Mouse (Mus musculus) hindbrain, embryonic 11.5 days (tissue): ENCODE results near the gene Prkch. TPM values are rescaled to one million over a fixed set of nuclear protein-coding genes. Genes with fewer than 3 reads are reported as not detected.

Experiments
- ATAC-seq: fragments of 200-750 bp; cut with Nextera tagmentation; 2 replicates; pipeline ENCODE4 v1.8.0; 2017; ENCODE audit warnings: mild to moderate bottlenecking, moderate TSS enrichment, moderate library complexity; ENCODE audit not compliant: low FRiP score
- DNase-seq: peaks from one replicate; pipeline ENCODE4 v3.0.0-alpha.2; 2015; ENCODE audit warnings: low spot score
- H3K27ac ChIP-seq: fragments of 300-500 bp; sonication (generic); 2 replicates; pipeline ENCODE4 v1.5.1; 2014; ENCODE audit warnings: mild to moderate bottlenecking, low read depth, low read length
- H3K27me3 ChIP-seq: fragments of 300-500 bp; sonication (generic); 2 replicates; pipeline ENCODE4 v1.6.1; 2014; ENCODE audit warnings: mild to moderate bottlenecking, low read length, moderate library complexity, mixed read lengths; ENCODE audit not compliant: control insufficient read depth, insufficient read depth
- H3K36me3 ChIP-seq: fragments of 300-500 bp; sonication (generic); 2 replicates; pipeline ENCODE4 v1.6.1; 2014; ENCODE audit warnings: mild to moderate bottlenecking, low read length, moderate library complexity, mixed read lengths; ENCODE audit not compliant: control insufficient read depth, insufficient read depth
- H3K4me1 ChIP-seq: fragments of 300-500 bp; sonication (generic); replicated peaks from 2 replicates; pipeline ENCODE4 v1.6.1; 2014; ENCODE audit warnings: low read length, mixed read lengths; ENCODE audit not compliant: control insufficient read depth, insufficient read depth
- H3K4me2 ChIP-seq: fragments of 300-500 bp; sonication (generic); replicated peaks from 2 replicates; pipeline ENCODE4 v1.6.1; 2014; ENCODE audit warnings: mild to moderate bottlenecking, low read depth, low read length
- H3K4me3 ChIP-seq: fragments of 300-500 bp; sonication (generic); 2 replicates; pipeline ENCODE4 v1.5.1; 2014; ENCODE audit warnings: low read depth, low read length
- H3K9ac ChIP-seq: fragments of 300-500 bp; sonication (generic); 2 replicates; pipeline ENCODE4 v1.6.1; 2014; ENCODE audit warnings: low read depth, low read length
- H3K9me3 ChIP-seq: fragments of 300-500 bp; sonication (generic); 2 replicates; pipeline ENCODE4 v1.6.1; 2016; ENCODE audit warnings: low read length; ENCODE audit not compliant: control insufficient read depth
- WGBS: fragments of 180-500 bp; shearing (Covaris S2); extraction: QIAGEN DNeasy Blood & Tissue Kit; methylation state at CpG from one replicate; pipeline ENCODE4 v1.1.7; 2014; 5-methylcytosine and 5-hydroxymethylcytosine counted together
- polyA plus RNA-seq: library from polyadenylated mRNA; unstranded; fragments of >200 nt; fragmentation: Nextera tagmentation; extraction: Ambion mirVana; gene quantifications from 2 replicates; pipeline ENCODE4 v1.2.1, GENCODE M21; 2014

Gene Prkch
- polyA plus RNA-seq, 1 experiment from 2014 or later: 10.5 TPM

DNA sequence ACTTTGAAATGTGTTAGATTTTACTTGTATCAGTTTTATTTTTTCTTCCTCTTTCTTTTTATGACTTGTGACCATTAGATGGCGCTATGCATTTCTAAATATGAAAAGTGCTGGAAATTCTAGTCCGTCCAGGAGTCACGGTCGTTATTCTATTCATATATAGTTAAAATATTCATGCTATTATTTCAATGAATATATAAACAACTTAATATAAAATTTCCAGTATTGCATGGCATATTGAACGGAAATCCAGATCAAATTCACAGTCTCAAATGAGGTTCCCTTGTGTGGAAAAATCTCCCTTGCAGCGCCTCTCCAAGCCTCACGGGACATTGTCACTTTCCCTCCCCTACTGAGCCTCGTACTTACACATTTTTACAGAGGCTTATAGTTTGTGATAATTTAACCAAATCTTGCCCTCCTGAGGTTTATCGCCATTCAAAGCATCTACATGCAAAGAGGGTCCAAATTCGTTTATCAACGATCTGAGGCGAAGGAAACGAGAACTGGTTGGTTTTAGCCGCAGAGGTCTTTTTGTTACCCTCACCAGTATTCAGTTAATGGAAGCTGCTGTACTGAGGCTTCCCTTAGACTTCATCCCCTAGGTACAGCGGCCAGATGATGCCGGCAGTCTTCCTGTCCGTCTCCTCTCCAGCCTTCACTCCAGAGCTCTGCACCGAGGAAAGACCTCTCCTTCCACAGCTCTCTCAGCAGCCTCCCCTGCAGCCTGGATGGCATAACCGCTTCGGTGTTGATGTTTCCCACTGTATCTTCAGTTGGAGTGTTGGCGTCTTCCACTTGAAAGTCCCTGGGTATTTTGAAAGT is 19.6 kb upstream of the Prkch start:
- H3K9ac ChIP-seq: peak overlapping the region; percentile 35; the same call in 1 of the 2 replicates
- peak; percentile 70 for DNase-seq
- no peaks in the 10 kb centered on the region for H3K27me3 ChIP-seq
- no peaks in the 10 kb centered on the region for H3K9me3 ChIP-seq
- 18% methylated on average over 21 of the region's 21 CpGs for WGBS
- H3K4me3 ChIP-seq: peak overlapping the region; percentile 23
- no peaks in the 10 kb centered on the region; the same call in 1 of the 2 replicates for H3K4me1 ChIP-seq
- no peaks in the 10 kb centered on the region for H3K36me3 ChIP-seq
- ATAC-seq: no peak
- peak overlapping the region; percentile 33 for H3K4me2 ChIP-seq
- H3K27ac ChIP-seq: no peak overlapping the region

DNA sequence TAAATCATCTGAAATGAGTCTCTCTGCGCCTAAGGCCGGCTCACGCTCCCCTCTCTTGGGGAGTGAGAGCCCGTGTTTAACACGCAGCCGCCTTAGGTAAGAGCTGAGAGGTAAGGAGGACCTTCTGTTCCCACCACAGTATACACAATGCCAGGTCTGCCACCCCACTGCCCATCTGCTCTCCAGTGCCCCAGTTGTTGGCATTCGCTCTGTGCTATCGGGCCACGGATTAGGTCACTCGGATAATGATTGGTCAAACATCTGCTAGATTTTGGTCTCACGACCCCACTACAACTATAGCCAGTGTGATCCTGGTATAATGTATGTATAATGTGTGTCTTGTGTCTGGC is 19.0 kb upstream of the Prkch start:
- Histone ChIP-seq H3K4me1 (no peaks in the 10 kb centered on the region; the same call in 1 of the 2 replicates), H3K4me3 (peak overlapping the region; percentile 23; the same call in 1 of the 2 replicates), H3K36me3 (no peaks in the 10 kb centered on the region), H3K9ac (peak overlapping the region; percentile 35; the same call in 1 of the 2 replicates), H3K4me2 (peak overlapping the region; percentile 33), H3K27ac (no peak overlapping the region), H3K27me3 (no peaks in the 10 kb centered on the region), H3K9me3 (no peaks in the 10 kb centered on the region)
- WGBS: 66% methylated on average over 11 of the region's 11 CpGs
- DNase-seq (no peak), ATAC-seq (no peak)

DNA sequence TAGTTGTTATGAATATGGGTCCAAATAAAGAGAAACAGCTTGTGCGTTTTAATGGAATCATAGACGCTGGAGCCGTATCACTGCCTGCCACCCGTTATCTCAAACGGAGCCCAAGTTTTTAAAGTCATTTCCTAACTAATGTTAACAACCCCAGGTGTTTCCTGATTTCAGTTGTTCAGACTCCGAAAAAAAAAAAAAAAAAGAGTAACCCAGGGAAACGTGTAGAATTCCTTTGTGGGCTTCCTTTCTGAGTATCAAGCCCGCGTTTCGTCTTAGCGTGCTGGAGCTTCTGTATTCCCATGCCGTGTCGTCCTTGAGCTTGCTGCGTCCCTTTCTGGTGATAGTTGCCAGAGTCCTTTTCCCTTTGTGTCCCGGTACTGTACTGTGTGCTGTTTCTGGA is 10.0 kb upstream of the Prkch start:
- no peak for DNase-seq
- Histone ChIP-seq H3K4me1 (no peaks in the 10 kb centered on the region), H3K27ac (no peak overlapping the region), H3K4me3 (no peak overlapping the region), H3K27me3 (no peaks in the 10 kb centered on the region), H3K9ac (no peak overlapping the region), H3K9me3 (no peaks in the 10 kb centered on the region), H3K36me3 (no peaks in the 10 kb centered on the region), H3K4me2 (no peak overlapping the region)
- 78% methylated on average over 15 of the region's 15 CpGs for WGBS
- no peak for ATAC-seq

DNA sequence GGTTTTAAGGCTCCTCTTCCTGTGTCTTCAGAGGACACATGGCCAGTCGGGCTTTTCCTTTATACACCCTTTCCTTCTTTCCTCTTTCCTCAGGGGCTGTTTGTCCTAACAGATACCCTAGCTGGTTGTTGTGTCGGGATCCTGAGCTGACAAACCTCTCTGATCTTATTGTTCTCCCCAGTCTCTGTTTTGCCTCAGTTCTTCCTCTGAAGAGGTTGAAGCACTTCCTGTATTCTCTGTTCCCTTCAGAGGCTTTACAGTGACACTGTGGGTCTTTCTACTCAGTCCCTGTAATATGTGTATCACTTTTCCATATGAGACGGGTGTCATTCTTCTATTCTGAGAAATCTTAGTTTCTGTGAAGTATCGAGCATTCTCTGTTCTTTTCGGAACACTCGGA is 6.5 kb upstream of the Prkch start:
- Histone ChIP-seq H3K36me3 (no peaks in the 10 kb centered on the region), H3K9ac (no peak overlapping the region), H3K9me3 (no peaks in the 10 kb centered on the region), H3K27me3 (no peaks in the 10 kb centered on the region), H3K4me2 (no peak overlapping the region), H3K4me1 (no peaks in the 10 kb centered on the region), H3K27ac (no peak overlapping the region), H3K4me3 (no peak overlapping the region)
- WGBS: 74% methylated on average over 6 of the region's 6 CpGs
- ATAC-seq (no peak), DNase-seq (no peak)

DNA sequence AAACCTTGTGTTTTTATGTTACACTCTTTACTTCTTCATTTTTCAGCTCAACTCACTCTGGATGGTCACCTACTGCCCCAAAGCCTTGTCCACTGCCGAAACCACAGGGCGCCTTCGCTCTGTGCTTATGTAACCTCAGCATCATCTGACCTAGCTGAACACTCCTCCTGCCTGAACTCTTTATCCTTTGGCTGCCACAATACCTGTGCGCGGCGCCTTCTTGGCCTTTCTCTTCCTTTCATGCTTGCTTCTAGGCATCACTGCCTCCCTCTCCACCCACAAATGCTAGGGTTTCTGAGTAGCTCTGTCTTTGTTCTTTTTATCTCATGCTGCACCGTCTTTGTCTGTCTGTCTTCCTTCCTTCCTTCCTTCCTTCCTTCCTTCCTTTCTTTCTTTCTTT is 3.8 kb upstream of the Prkch start:
- H3K4me1 ChIP-seq: no peaks in the 10 kb centered on the region; the same call in 1 of the 2 replicates
- no peak for ATAC-seq
- whole genome bisulfite sequencing: 81% methylated on average over 7 of the region's 7 CpGs

DNA sequence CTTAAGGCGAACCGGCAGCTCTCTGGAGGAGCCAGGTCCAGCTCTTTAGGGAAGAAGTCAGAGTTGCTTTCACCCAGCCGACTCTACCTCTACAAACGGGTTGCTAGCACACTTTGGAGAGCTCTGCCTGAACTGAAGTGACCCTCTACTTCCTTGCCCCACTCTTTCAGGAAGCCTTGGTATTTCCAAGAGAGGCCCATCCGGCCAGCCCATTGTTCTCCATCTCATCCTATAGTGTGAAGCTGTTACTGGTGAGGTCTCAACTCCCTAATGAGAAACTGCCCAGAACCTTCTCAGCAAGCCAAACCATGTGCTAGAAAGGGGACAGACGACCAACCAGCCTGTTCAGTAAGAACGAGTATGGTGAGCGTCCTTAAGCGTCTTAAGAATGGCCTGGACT is 1.3 kb upstream of the Prkch start:
- Histone ChIP-seq H3K9ac (no peak overlapping the region), H3K4me1 (no peaks in the 10 kb centered on the region; the same call in 1 of the 2 replicates), H3K27me3 (peaks cover 23% of the 10 kb centered on the region), H3K36me3 (no peaks in the 10 kb centered on the region), H3K4me2 (no peak overlapping the region), H3K9me3 (no peaks in the 10 kb centered on the region), H3K27ac (no peak overlapping the region), H3K4me3 (no peak overlapping the region)
- DNase-seq (peak; percentile 14), ATAC-seq (no peak)
- 74% methylated on average over 9 of the region's 9 CpGs for WGBS

More for the DNA sequence above, 3.8 kb upstream of the Prkch start:
- no peaks in the 10 kb centered on the region for H3K36me3 ChIP-seq
- no peak overlapping the region for H3K9ac ChIP-seq
- H3K27ac ChIP-seq: no peak overlapping the region
- DNase-seq: no peak
- H3K9me3 ChIP-seq: no peaks in the 10 kb centered on the region
- no peak overlapping the region for H3K4me2 ChIP-seq
- no peak overlapping the region for H3K4me3 ChIP-seq
- peaks cover 13% of the 10 kb centered on the region for H3K27me3 ChIP-seq

DNA sequence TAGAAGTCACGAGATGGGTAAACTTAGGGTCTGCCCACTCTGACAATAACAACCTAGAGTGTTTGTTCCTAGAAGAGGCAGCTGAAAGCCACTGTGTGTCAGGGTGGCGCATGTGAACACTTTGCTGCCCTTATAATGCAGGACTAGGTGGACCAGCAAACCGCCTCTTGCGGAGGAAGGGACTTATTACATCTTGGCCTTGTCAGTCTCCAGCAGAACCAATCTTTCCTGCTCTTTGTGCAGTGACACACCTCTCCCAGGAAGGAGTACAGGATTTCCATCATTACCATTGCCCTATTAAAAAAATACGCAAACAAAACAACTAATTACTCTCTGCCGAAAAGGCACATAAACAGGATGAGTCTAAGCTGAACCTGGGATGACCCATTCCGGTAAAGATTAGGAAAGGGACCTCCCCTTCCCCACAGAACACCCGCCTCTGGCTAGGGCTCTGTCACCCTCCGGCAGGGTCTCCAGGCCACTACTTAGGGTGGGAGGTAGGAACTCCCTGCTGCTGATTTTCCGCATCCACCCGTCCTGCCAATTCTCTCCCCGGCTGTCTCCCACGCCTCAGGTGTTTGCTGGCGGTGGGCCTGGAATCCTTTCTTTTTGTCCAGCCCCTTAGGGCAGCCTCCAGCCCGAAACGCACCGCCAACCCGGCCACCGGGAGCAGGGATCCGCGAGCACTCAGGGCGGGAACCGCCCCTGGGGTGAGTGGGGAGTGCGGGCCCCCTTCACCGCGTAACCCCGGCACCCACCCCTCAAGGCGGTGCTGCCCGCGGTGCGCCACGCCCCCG is 585 bp upstream of the Prkch start:
- peak overlapping the region; percentile 77 for H3K9ac ChIP-seq
- H3K4me3 ChIP-seq: peak overlapping the region; percentile 75
- ATAC-seq (peak; percentile 81), DNase-seq (peak; percentile 45)
- H3K9me3 ChIP-seq: no peaks in the 10 kb centered on the region
- peaks cover 23% of the 10 kb centered on the region for H3K27me3 ChIP-seq
- H3K4me1 ChIP-seq: no peaks in the 10 kb centered on the region; the same call in 1 of the 2 replicates
- WGBS: 7% methylated on average over 33 of the region's 33 CpGs
- peak overlapping the region; percentile 47; the same call in 1 of the 2 replicates for H3K27ac ChIP-seq
- H3K36me3 ChIP-seq: no peaks in the 10 kb centered on the region
- peak overlapping the region; percentile 76 for H3K4me2 ChIP-seq

DNA sequence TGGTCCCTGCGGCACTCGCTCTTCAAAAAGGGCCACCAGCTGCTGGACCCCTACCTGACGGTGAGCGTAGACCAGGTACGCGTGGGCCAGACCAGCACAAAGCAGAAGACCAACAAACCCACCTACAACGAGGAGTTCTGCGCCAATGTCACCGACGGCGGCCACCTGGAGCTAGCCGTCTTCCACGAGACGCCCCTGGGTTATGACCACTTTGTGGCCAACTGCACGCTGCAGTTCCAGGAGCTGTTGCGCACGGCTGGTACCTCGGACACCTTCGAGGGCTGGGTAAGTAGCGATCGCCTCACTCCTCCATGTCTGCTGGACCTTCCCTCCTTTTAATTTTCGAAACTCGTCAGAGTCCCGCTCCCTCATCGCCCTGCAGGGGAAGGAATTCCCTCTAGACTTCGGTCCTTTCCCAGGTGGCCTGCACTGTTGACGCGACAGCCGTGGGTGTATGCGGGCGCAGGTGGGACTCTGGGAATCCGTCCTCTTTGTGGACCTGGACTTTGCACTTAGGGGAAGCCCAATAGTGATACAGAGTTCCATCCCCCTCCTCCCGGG is 725 bp downstream of the Prkch start:
- DNase-seq (no peak), ATAC-seq (peak; percentile 31; the same call in 1 of the 2 replicates)
- Histone ChIP-seq H3K4me2 (peak overlapping the region; percentile 76), H3K4me1 (no peaks in the 10 kb centered on the region; the same call in 1 of the 2 replicates), H3K9me3 (no peaks in the 10 kb centered on the region), H3K4me3 (peak overlapping the region; percentile 75), H3K27ac (no peak overlapping the region), H3K36me3 (no peaks in the 10 kb centered on the region), H3K27me3 (peaks cover 23% of the 10 kb centered on the region), H3K9ac (peak overlapping the region; percentile 77)
- under 1% methylated on average over 33 of the region's 33 CpGs for WGBS
